Mouse (Mus musculus): ENCODE results near the gene Ppp1r14a. TPM values are rescaled to one million over a fixed set of nuclear protein-coding genes. Genes with fewer than 3 reads are reported as not detected.

Gene Ppp1r14a
- polyA plus RNA-seq, 1 experiment from 2014 or later: 33.9 TPM

DNA sequence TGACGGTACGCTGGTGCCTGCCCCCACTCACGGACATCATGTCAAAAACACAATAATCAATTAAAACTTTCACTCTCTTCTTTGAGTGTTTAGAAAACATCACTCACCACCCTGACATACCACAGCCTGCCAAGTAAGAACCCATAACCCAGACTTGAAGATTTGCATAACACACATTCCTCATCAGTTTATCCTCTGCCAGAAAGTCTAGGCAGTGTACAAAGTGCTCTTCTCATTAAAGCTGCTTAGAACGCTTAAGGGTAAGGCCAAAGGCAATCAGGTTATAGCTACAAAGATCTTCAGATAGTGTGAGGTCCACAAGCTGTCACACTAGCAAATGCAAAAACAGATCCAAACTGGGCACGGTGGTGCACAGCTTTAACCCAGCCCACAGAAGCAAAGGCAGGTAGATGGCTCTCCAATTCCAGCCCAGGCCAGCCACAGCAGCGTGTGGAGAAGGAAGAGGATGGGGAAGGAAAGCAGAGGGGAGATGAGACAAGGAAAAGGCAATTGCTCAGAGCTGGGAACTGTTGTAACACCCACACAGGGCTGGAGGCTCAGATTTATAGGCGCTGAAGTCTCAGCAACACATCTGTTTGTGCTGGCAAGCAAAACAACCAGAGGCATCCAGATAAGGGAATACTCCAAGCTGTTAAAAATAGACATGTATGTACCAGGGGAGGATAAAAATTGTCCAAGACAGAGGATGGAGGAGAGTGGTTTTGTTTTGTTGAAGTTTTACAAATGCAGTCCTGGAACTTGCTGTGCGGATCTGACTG, 17.2 kb upstream of the Ppp1r14a start:
- Histone ChIP-seq H3K27me3 (ENCODE audit: control insufficient read depth, insufficient read depth, low read length) (no peaks in the 10 kb centered on the region), H3K4me2 (replicated peaks; ENCODE audit: low read depth, low read length) (no peak overlapping the region), H3K4me1 (replicated peaks; ENCODE audit: control insufficient read depth, insufficient read depth, low read length) (no peaks in the 10 kb centered on the region), H3K9me3 (ENCODE audit: control insufficient read depth, low read length) (no peaks in the 10 kb centered on the region), H3K4me3 (ENCODE audit: low read depth, low read length) (no peak overlapping the region), H3K9ac (ENCODE audit: low read depth, low read length) (no peak overlapping the region), H3K27ac (ENCODE audit: low read depth, low read length) (no peak overlapping the region), H3K36me3 (ENCODE audit: control insufficient read depth, insufficient read depth, low read length) (no peaks in the 10 kb centered on the region)
- WGBS: 79% methylated on average over 8 of the region's 8 CpGs
- no peak for DNase-seq (ENCODE audit: low spot score)
- no peak for ATAC-seq (ENCODE audit: low FRiP score)

DNA sequence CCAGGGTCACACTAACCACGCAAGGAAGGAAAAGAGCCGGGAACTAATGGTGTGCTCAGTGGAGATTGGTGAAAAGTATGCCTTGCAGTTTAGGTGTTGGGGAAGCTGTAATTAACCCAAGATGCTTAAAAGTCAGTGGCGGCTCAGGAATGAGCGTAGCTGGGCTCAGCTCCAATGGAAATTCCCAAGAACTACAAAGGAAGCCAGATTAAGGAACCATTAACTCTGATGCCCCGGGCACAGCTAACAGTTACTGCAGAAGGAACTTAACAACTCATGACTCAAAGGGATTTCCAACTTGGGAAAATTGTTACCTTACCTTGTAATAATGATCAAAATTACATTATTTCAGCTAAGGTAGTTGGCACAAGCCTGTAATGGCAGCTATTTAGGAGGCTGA, 12.4 kb upstream of the Ppp1r14a start:
- H3K4me3 ChIP-seq (ENCODE audit: low read depth, low read length): no peak overlapping the region
- ATAC-seq (ENCODE audit: low FRiP score) (no peak), DNase-seq (ENCODE audit: low spot score) (no peak)
- H3K4me1 ChIP-seq (replicated peaks; ENCODE audit: control insufficient read depth, insufficient read depth, low read length): no peaks in the 10 kb centered on the region
- 81% methylated on average over 5 of the region's 5 CpGs for WGBS
- no peak overlapping the region for H3K27ac ChIP-seq (ENCODE audit: low read depth, low read length)
- H3K27me3 ChIP-seq (ENCODE audit: control insufficient read depth, insufficient read depth, low read length): peaks cover 17% of the 10 kb centered on the region
- no peak overlapping the region for H3K9ac ChIP-seq (ENCODE audit: low read depth, low read length)
- no peak overlapping the region for H3K4me2 ChIP-seq (replicated peaks; ENCODE audit: low read depth, low read length)
- no peaks in the 10 kb centered on the region for H3K9me3 ChIP-seq (ENCODE audit: control insufficient read depth, low read length)
- H3K36me3 ChIP-seq (ENCODE audit: control insufficient read depth, insufficient read depth, low read length): no peaks in the 10 kb centered on the region

DNA sequence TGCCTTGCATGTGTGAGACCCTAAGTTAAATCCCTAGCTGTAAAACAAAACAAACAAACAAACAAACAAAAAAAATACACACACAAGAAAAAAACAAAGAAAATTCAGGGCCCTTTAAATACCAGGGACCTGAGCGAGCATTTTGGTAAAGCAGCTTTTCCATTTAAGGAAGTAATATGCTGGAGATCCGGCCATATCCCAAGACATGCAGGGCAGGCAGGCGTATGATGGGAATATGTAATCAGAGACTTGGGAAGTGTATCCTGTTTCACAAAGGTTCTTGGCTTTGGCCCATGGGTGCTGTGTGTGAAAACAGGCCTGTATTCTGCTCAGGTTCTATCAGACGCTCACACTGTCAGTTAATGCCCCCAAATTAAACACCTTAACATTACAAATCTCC, 11.6 kb upstream of the Ppp1r14a start:
- Histone ChIP-seq H3K4me2 (replicated peaks; ENCODE audit: low read depth, low read length) (no peak overlapping the region), H3K9me3 (ENCODE audit: control insufficient read depth, low read length) (no peaks in the 10 kb centered on the region), H3K36me3 (ENCODE audit: control insufficient read depth, insufficient read depth, low read length) (no peaks in the 10 kb centered on the region), H3K9ac (ENCODE audit: low read depth, low read length) (no peak overlapping the region), H3K4me1 (replicated peaks; ENCODE audit: control insufficient read depth, insufficient read depth, low read length) (no peaks in the 10 kb centered on the region), H3K27ac (ENCODE audit: low read depth, low read length) (no peak overlapping the region), H3K27me3 (ENCODE audit: control insufficient read depth, insufficient read depth, low read length) (peaks cover 25% of the 10 kb centered on the region), H3K4me3 (ENCODE audit: low read depth, low read length) (no peak overlapping the region)
- DNase-seq (ENCODE audit: low spot score) (no peak), ATAC-seq (ENCODE audit: low FRiP score) (no peak)
- 91% methylated on average over 4 of the region's 4 CpGs for WGBS

- no peaks in the 10 kb centered on the region for H3K9me3 ChIP-seq (ENCODE audit: control insufficient read depth, low read length)
- H3K4me1 ChIP-seq (replicated peaks; ENCODE audit: control insufficient read depth, insufficient read depth, low read length): no peaks in the 10 kb centered on the region
- H3K27me3 ChIP-seq (ENCODE audit: control insufficient read depth, insufficient read depth, low read length): peaks cover 29% of the 10 kb centered on the region
- no peaks in the 10 kb centered on the region for H3K36me3 ChIP-seq (ENCODE audit: control insufficient read depth, insufficient read depth, low read length)
- no peak overlapping the region for H3K9ac ChIP-seq (ENCODE audit: low read depth, low read length)
- no peak overlapping the region for H3K4me2 ChIP-seq (replicated peaks; ENCODE audit: low read depth, low read length)
- no peak for ATAC-seq (ENCODE audit: low FRiP score)
- H3K4me3 ChIP-seq (ENCODE audit: low read depth, low read length): no peak overlapping the region
- no peak for DNase-seq (ENCODE audit: low spot score)
- H3K27ac ChIP-seq (ENCODE audit: low read depth, low read length): no peak overlapping the region
These were observed 9.8 kb upstream of the Ppp1r14a start for GRCm38 (mm10) chr7:29279261-29279660.

DNA sequence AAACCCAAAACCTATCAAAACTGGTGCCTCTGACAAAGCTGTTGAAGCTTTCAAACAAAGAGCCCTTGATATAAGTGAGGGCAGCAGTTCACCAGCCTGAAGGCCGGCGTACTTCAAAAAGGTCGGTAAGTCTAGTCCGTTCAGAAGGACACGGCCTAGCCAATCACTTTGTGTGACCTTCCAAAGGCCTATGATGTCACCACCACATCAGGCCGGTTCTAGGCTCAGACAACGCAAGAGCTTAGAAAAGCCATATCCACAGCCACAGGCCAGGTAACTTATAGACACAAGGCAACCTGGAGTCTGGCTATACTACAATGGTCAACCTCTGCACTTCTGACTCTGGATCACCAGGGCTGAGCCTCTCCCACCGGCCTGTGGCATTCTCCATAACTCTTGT, 9.2 kb upstream of the Ppp1r14a start:
- 83% methylated on average over 8 of the region's 8 CpGs for WGBS

GRCm38 (mm10) chr7:29280801-29281200, 8.3 kb upstream of the Ppp1r14a start:
- DNase-seq (ENCODE audit: low spot score) (no peak), ATAC-seq (ENCODE audit: low FRiP score) (no peak)
- 14% methylated on average over 13 of the region's 13 CpGs for WGBS
- H3K27ac ChIP-seq (ENCODE audit: low read depth, low read length): no peak overlapping the region
- no peaks in the 10 kb centered on the region for H3K4me1 ChIP-seq (replicated peaks; ENCODE audit: control insufficient read depth, insufficient read depth, low read length)
- H3K4me3 ChIP-seq (ENCODE audit: low read depth, low read length): peak overlapping the region; percentile 56
- no peak overlapping the region for H3K9ac ChIP-seq (ENCODE audit: low read depth, low read length)
- H3K36me3 ChIP-seq (ENCODE audit: control insufficient read depth, insufficient read depth, low read length): no peaks in the 10 kb centered on the region
- H3K4me2 ChIP-seq (replicated peaks; ENCODE audit: low read depth, low read length): peak overlapping the region; percentile 93
- peaks cover 29% of the 10 kb centered on the region for H3K27me3 ChIP-seq (ENCODE audit: control insufficient read depth, insufficient read depth, low read length)
- H3K9me3 ChIP-seq (ENCODE audit: control insufficient read depth, low read length): no peaks in the 10 kb centered on the region

More for the DNA sequence above, 9.2 kb upstream of the Ppp1r14a start:
- Histone ChIP-seq H3K4me1 (replicated peaks; ENCODE audit: control insufficient read depth, insufficient read depth, low read length) (no peaks in the 10 kb centered on the region), H3K9ac (ENCODE audit: low read depth, low read length) (no peak overlapping the region), H3K9me3 (ENCODE audit: control insufficient read depth, low read length) (no peaks in the 10 kb centered on the region), H3K4me3 (ENCODE audit: low read depth, low read length) (no peak overlapping the region), H3K27ac (ENCODE audit: low read depth, low read length) (no peak overlapping the region), H3K36me3 (ENCODE audit: control insufficient read depth, insufficient read depth, low read length) (no peaks in the 10 kb centered on the region), H3K27me3 (ENCODE audit: control insufficient read depth, insufficient read depth, low read length) (peaks cover 29% of the 10 kb centered on the region), H3K4me2 (replicated peaks; ENCODE audit: low read depth, low read length) (no peak overlapping the region)
- DNase-seq (ENCODE audit: low spot score) (no peak), ATAC-seq (ENCODE audit: low FRiP score) (no peak)

GRCm38 (mm10) chr7:29281201-29282073, 7.7 kb upstream of the Ppp1r14a start, which contains the start of gene Spint2:
Gene Spint2, minus strand, starts transcription at chr7:29281912.
- DNase-seq (ENCODE audit: low spot score) (peak; percentile 64), ATAC-seq (ENCODE audit: low FRiP score) (peak; percentile 65; the same call in 1 of the 2 replicates)
- WGBS: under 1% methylated on average over 76 of the region's 80 CpGs
- Histone ChIP-seq H3K9ac (ENCODE audit: low read depth, low read length) (peak within 1 kb of the TSS; percentile 69), H3K36me3 (ENCODE audit: control insufficient read depth, insufficient read depth, low read length) (no peaks in the 10 kb centered on the region), H3K27ac (ENCODE audit: low read depth, low read length) (no peak within 1 kb of the TSS), H3K9me3 (ENCODE audit: control insufficient read depth, low read length) (no peaks in the 10 kb centered on the region), H3K27me3 (ENCODE audit: control insufficient read depth, insufficient read depth, low read length) (peaks cover 29% of the 10 kb centered on the region), H3K4me3 (ENCODE audit: low read depth, low read length) (peak within 1 kb of the TSS; percentile 56), H3K4me1 (replicated peaks; ENCODE audit: control insufficient read depth, insufficient read depth, low read length) (no peaks in the 10 kb centered on the region), H3K4me2 (replicated peaks; ENCODE audit: low read depth, low read length) (peak within 1 kb of the TSS; percentile 93)

- no peaks in the 10 kb centered on the region for H3K4me1 ChIP-seq (replicated peaks; ENCODE audit: control insufficient read depth, insufficient read depth, low read length)
- peak overlapping the region; percentile 69; the same call in 1 of the 2 replicates for H3K9ac ChIP-seq (ENCODE audit: low read depth, low read length)
- DNase-seq (ENCODE audit: low spot score) (peak; percentile 16), ATAC-seq (ENCODE audit: low FRiP score) (no peak; the same call in 1 of the 2 replicates)
- no peak overlapping the region for H3K27ac ChIP-seq (ENCODE audit: low read depth, low read length)
- peak overlapping the region; percentile 93 for H3K4me2 ChIP-seq (replicated peaks; ENCODE audit: low read depth, low read length)
- H3K9me3 ChIP-seq (ENCODE audit: control insufficient read depth, low read length): no peaks in the 10 kb centered on the region
- H3K4me3 ChIP-seq (ENCODE audit: low read depth, low read length): peak overlapping the region; percentile 56
- no peaks in the 10 kb centered on the region for H3K36me3 ChIP-seq (ENCODE audit: control insufficient read depth, insufficient read depth, low read length)
- WGBS: 12% methylated on average over 21 of the region's 21 CpGs
- H3K27me3 ChIP-seq (ENCODE audit: control insufficient read depth, insufficient read depth, low read length): peaks cover 29% of the 10 kb centered on the region
These were observed 7.0 kb upstream of the Ppp1r14a start for GRCm38 (mm10) chr7:29282074-29282554.
